Mouse (Mus musculus): ENCODE data around the gene Zbtb38.

DNA sequence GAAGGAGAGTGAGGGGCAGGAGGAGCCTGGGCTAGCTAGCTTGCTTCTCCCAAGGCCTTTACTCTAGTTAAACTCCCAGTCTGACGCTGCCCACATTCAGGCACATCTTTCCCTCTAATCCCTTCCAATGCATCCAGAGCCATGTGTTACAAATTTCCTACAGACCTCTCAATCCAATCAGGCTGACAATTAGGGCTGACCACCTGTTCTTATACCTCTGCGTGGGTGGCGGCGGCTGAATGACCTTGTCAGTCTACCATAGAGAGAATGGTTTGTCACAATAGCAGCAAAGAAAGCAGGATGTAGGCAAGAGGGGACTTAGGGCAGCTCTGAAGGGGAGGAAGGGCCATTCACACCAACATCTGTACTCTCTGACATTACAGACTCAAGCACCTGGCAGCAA lies 62.2 kb downstream of the Zbtb38 start:
- TF ChIP-seq GATA1 (IDR thresholded peaks at IDR 0.05; ENCODE audit: low read length) (no peak), TAL1 (IDR thresholded peaks at IDR 0.05; ENCODE audit: low read length) (no peak)
